Mouse (Mus musculus) erythroblast, embryonic 14.5 days (primary cell): Measurements from ENCODE around the gene Crebl2. TPM values are rescaled to one million over a fixed set of nuclear protein-coding genes. Genes with fewer than 3 reads are reported as not detected.

ENCODE experiments used
- H3K27me3 ChIP-seq: 2 replicates; pipeline ENCODE4 v1.6.1; 2012; ENCODE audit warnings: inconsistent platforms; ENCODE audit not compliant: control insufficient read depth
- H3K36me3 ChIP-seq: 2 replicates; pipeline ENCODE4 v1.6.1; 2012; ENCODE audit warnings: mild to moderate bottlenecking, inconsistent platforms; ENCODE audit not compliant: control insufficient read depth
- H3K4me1 ChIP-seq: 2 replicates; pipeline ENCODE4 v1.6.1; 2012; ENCODE audit warnings: inconsistent platforms; ENCODE audit not compliant: control insufficient read depth
- H3K4me3 ChIP-seq: replicated peaks from 2 replicates; pipeline ENCODE3; 2012; ENCODE audit warnings: moderate library complexity, mild to moderate bottlenecking, inconsistent platforms
- H3K9me3 ChIP-seq: 2 replicates; pipeline ENCODE4 v1.6.1; 2012; ENCODE audit warnings: low read length, inconsistent platforms, mixed read lengths; ENCODE audit not compliant: control insufficient read depth
- GATA1 ChIP-seq: IDR thresholded peaks from 2 replicates; pipeline ENCODE4 v1.6.1; 2012; ENCODE audit warnings: low read length, inconsistent platforms, mixed read lengths
- TAL1 ChIP-seq: IDR thresholded peaks from 3 replicates; pipeline ENCODE4 v1.6.1; 2012; ENCODE audit warnings: low read length, inconsistent platforms, mixed read lengths
- polyA plus RNA-seq: library from polyadenylated mRNA; stranded (reverse); fragments of >175 nt; gene quantifications from 2 replicates; pipeline ENCODE4 v1.2.3, GENCODE M21; 2012

Crebl2 gene
- polyA plus RNA-seq = 0.15 and 0.24 TPM in 2 replicates

DNA sequence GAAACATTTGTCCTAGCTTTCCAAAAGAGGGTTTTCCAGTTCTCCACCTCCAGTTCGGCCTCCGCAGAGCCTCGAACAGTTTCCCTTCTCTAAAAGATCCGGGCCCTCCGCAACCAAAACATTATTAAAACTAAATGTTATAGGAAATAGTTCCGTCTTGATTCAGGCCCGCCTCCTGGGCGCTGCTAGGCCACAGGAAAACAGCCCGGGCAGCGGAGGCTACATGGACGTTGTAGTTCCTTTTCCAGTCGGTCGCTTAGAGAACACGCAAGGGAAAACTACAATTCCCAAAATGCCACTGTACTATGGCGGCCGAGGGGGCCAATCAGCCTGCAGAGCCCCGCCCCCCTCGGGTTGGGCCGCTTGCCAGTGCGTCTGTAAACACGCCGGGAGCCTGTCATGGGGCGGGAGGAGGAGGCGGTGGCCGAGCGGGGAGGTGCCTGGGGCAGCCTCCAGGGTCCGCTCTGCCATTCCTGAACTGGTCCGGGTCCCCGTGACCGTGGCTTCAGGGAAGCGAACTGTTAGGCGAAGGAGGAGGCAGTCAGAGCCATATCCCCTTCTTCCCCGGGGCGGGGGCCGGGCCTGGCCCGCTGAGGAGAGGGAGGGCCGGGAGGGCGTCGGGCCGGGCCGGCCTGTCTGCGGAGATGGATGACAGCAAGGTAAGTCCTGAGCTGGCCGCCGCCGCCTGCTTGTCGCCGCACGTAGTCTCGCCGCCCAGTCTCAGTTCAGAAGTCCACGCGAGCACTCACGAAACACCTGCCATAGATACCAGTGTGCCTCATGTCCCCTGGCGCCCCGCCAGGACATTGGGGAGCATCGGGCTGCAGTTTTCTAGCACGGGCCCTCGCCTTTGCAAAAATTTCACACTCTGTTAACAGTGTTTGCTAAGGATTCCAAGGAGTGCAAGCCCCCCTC, at the start of gene Crebl2:
Gene Crebl2, plus strand, starts transcription at position 369 of the 915 bp plus-strand sequence.
- TF ChIP-seq TAL1 (no peak), GATA1 (no peak)
- Histone ChIP-seq H3K27me3 (no peaks in the 10 kb centered on the region), H3K4me3 (peak within 1 kb of the TSS; percentile 91), H3K36me3 (no peaks in the 10 kb centered on the region), H3K9me3 (no peaks in the 10 kb centered on the region), H3K4me1 (peaks cover 25% of the 10 kb centered on the region)

DNA sequence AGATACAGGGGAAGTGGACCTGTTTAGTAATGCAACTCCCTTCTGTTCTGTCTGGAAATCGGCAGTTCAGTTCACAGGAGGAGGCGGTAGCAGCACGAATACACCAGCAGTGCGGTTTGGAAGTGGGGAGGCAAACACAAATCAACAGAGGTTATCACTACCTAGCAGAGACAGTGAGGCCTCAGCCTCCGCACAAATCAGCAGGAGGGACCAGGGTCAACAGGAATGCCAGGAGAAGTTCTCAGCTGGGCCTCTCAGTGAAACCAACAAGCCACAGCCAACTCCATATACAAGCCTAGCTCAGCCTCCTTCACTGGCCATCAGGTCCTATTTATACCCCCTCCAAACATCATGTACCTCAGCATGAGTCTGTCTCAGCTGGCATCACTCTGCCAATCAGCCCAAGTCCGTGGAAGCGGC, 48.5 kb upstream of the Crebl2 start:
- H3K4me1 ChIP-seq = peaks cover 32% of the 10 kb centered on the region
- no peaks in the 10 kb centered on the region for H3K9me3 ChIP-seq
- no peak for TF ChIP-seq GATA1
- TF ChIP-seq TAL1 = no peak
- peak overlapping the region; percentile 51 for H3K4me3 ChIP-seq
- no peaks in the 10 kb centered on the region for H3K36me3 ChIP-seq
- H3K27me3 ChIP-seq = no peaks in the 10 kb centered on the region

DNA sequence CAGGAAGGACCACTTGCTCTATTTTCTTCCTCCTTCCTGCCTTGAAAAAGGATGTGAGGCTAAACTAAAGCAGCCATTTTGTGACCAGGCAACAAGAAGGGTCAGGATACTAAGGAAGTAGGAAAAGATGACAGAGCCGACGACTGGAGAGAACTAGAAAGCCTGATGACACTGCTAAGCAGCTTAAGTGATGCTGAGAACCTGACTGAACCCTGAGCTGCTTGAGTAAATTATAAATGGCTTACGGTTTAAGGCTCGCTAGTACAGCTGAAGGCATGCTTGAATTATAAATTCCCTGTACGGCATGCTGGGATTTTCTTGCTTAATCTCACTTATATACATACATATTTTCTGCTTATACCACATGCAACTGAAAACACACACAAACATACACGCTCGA, 47.1 kb upstream of the Crebl2 start:
- H3K27me3 ChIP-seq = no peaks in the 10 kb centered on the region
- H3K4me3 ChIP-seq = no peak overlapping the region
- H3K4me1 ChIP-seq = peaks cover 32% of the 10 kb centered on the region
- TF ChIP-seq GATA1 = no peak
- no peak for TF ChIP-seq TAL1
- no peaks in the 10 kb centered on the region; the same call in 1 of the 2 replicates for H3K36me3 ChIP-seq
- H3K9me3 ChIP-seq = no peaks in the 10 kb centered on the region

DNA sequence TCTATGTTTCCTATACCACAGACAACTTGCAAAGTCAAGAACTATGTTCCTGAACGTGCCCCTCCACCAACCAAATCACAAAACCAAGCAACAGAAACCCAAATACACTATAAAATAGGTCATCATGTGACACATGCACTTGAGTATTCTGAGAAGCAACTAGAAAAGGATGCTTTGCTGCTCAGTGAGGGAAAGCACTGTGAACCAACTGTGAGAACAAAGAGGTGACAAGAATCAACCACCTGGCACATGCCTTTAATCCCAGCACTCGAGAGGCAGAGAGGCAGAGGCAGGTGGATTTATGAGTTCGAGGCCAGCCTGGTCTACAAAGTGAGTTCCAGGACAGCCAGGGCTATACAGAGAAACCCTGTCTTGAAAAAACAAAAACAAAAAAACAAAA, 43.5 kb upstream of the Crebl2 start:
- Histone ChIP-seq H3K4me3 (no peak overlapping the region), H3K36me3 (no peaks in the 10 kb centered on the region; the same call in 1 of the 2 replicates), H3K4me1 (peaks cover 28% of the 10 kb centered on the region), H3K27me3 (peaks cover 7% of the 10 kb centered on the region), H3K9me3 (no peaks in the 10 kb centered on the region)
- no peak for TF ChIP-seq GATA1
- no peak for TF ChIP-seq TAL1

DNA sequence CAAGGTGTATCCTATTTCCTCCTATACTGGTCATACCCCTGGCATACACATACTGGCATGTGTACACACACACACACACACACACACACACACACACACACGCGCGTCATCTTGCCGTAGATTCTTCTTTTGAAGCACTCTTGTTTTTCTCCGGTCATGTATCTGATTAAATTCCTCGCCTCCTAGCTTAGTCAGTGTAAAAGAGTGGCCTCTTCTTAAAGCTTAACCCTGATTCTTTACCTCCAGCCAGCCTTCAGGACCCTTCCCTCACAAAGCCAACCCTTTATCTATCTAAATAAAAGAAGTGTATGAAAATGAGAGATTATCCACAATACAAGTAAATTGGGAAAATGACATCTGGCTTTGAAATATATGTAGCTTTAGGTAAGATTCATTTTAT, 40.9 kb upstream of the Crebl2 start:
- no peaks in the 10 kb centered on the region for H3K9me3 ChIP-seq
- no peak overlapping the region for H3K4me3 ChIP-seq
- TF ChIP-seq TAL1 = no peak
- TF ChIP-seq GATA1 = no peak
- no peaks in the 10 kb centered on the region; the same call in 1 of the 2 replicates for H3K36me3 ChIP-seq
- H3K27me3 ChIP-seq = peaks cover 30% of the 10 kb centered on the region
- peaks cover 35% of the 10 kb centered on the region for H3K4me1 ChIP-seq

DNA sequence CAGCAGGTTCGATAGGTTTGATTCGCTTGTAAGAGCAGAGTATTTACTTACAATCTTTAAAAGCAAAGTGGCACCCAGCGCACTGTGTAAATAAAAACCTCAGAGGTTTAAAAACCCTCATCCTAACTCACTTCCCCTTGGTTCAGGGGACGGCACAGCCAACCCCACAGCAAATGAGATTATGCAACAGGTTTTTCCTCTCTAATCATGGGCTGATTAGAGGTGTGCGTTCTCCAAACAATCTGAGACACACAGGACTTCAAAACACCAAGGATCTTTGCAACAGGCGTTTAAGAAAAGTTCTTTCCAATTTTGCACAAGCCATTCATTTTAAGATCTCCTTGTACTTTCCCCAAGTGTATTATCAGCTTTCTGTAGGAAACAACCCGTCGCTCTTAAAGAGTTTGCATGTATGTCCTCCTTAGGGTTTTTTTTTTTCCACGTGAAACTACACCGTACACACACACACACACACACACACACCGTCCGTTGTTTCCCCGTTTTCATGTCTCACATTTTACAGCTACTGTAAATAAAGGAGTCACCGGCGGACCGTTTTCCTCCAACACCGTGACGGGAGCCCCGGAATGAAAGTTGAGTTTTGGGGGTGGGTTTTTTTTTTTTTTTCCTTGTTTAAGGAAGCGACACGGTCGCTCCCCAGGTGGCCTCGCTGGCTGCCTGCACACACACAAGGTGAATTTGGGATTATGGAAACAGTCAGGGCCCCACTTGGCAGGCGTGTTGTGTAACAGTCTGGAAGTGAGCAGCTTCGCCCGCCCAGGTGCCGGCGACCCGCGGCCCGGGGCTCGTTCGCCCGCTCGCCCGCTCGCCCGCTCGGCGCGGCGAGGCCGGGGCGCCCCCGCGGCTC, 38.5 kb upstream of the Crebl2 start:
- TF ChIP-seq GATA1 (no peak), TAL1 (no peak)
- Histone ChIP-seq H3K4me1 (peaks cover 36% of the 10 kb centered on the region), H3K9me3 (no peaks in the 10 kb centered on the region), H3K4me3 (peak overlapping the region; percentile 83), H3K27me3 (peaks cover 31% of the 10 kb centered on the region), H3K36me3 (no peaks in the 10 kb centered on the region; the same call in 1 of the 2 replicates)

DNA sequence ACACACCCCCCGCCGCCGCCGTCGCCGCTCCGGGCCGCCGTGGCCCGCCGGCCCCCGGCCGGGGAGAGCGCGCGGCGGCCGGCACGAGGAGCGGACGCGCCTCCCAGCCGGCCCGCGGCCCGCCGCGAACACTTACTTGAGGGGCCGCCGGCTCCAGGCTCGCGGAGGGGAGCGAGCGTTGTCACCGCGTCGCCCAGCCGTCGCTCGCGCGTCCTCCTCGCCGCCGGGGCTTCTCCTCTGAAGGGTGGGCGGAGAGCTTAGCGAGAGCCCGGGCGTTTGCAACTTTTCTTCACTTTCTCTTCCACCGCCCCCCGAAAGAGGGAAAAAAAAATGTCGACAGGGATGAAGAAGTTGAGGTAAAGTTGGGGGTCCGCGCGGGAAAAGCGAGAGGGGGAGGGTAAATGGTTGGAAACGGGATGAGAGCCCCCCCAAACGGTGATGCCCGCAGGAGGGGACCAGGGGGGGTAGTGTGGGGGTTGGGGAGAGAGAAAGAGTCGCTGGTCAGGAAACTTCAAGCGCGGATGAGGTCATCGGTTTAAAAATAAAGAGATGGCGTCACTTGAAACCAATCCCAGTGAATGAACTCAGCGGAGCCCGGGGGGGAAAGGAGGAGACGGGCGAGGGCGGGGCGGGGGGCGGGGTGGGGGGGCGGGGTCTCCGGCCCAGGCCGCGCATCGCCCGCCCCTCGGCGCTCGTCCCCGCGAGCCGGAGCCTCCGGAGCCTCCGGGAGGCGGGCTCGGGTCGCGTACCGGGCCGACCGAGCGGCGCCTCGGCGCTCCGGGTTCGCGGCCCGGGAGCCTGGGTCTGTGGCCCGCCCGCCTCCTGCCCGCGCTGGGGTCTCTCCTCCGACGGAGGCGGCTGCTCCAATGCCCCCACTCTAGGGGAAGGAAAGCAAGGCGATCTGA, 37.6 kb upstream of the Crebl2 start, which contains the start of gene Dusp16:
Gene Dusp16, minus strand, starts transcription at position 485 of the 905 bp plus-strand sequence.
- Histone ChIP-seq H3K36me3 (no peaks in the 10 kb centered on the region; the same call in 1 of the 2 replicates), H3K4me1 (peaks cover 36% of the 10 kb centered on the region), H3K4me3 (peak within 1 kb of the TSS; percentile 83), H3K9me3 (no peaks in the 10 kb centered on the region), H3K27me3 (peaks cover 31% of the 10 kb centered on the region)
- TF ChIP-seq GATA1 (no peak), TAL1 (no peak)

DNA sequence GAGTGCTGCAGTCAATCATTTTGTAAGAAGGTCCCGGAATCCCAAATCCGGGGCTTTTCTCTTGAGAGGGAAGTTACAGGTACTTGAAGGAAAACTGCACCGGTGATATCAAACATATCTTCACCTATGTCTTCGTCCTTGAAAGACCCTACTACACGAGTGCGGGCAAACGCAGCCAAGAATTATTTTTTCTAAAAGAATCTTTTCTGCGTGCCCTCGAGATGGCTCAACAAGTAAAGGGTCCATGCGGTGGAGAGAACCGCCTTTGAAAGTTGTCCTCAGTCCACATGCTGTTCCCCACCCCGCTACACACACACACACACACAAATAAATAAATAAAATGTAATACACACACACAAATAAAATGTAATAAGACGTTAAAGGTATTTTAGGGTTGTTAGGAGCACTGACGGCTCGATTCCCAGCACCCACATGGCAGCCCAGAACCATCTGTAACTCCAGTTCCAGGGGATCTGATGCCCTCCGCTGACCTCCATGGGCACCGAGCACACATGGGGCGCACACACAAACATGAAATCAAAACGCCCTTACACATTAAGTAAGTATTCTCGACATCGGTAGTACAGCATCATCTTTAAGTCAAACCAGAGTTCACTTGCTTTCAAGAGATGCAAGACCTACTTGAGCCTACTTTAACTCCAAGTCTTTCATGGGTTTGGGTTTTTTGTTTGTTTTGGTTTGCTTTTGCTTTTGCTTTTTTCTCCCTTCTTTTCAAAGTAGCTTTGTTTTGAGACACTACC, 36.7 kb upstream of the Crebl2 start:
- TF ChIP-seq TAL1 (no peak), GATA1 (no peak)
- Histone ChIP-seq H3K9me3 (no peaks in the 10 kb centered on the region), H3K4me1 (peaks cover 29% of the 10 kb centered on the region), H3K27me3 (peaks cover 31% of the 10 kb centered on the region), H3K36me3 (no peaks in the 10 kb centered on the region), H3K4me3 (peak overlapping the region; percentile 83)
